Mouse (Mus musculus): ENCODE results near the gene Zfp710. TPM values are rescaled to one million over a fixed set of nuclear protein-coding genes. Genes with fewer than 3 reads are reported as not detected.

Gene Zfp710
- polyA plus RNA-seq, 2 experiments, result 15.0 to 24.7 TPM

- no peak overlapping the region for H3K4me2 ChIP-seq (replicated peaks; ENCODE audit: low read depth, low read length, severe bottlenecking)
- WGBS, result 52% methylated on average over 5 of the region's 5 CpGs
- no peak for TF ChIP-seq POLR2A (IDR thresholded peaks at IDR 0.05; ENCODE audit: borderline replicate concordance, extremely low read depth, insufficient read depth, insufficient read length)
- H3K4me1 ChIP-seq (ENCODE audit: control insufficient read depth, insufficient read depth, low read length), result peaks cover 48% of the 10 kb centered on the region
- no peak overlapping the region for H3K4me3 ChIP-seq (replicated peaks; ENCODE audit: low read length)
- H3K27ac ChIP-seq (replicated peaks; ENCODE audit: low read depth, low read length), result no peak overlapping the region
- ATAC-seq (ENCODE audit: low FRiP score, low read depth) (no peak), DNase-seq (ENCODE audit: low spot score) (no peak)
- no peaks in the 10 kb centered on the region for H3K27me3 ChIP-seq (ENCODE audit: control insufficient read depth, insufficient read depth, low read length)
- no peak overlapping the region for H3K9ac ChIP-seq (ENCODE audit: low read depth, low read length, severe bottlenecking)
- H3K36me3 ChIP-seq (ENCODE audit: control insufficient read depth, insufficient read depth, low read length), result no peaks in the 10 kb centered on the region
- no peaks in the 10 kb centered on the region for H3K9me3 ChIP-seq (ENCODE audit: control insufficient read depth, low read length)
Observed at GRCm38 (mm10) chr7:80074921-80075441, 50.4 kb downstream of the Zfp710 start.

GRCm38 (mm10) chr7:80075946-80076583 is 51.5 kb downstream of the Zfp710 start:
- H3K9ac ChIP-seq (ENCODE audit: low read depth, low read length, severe bottlenecking), result no peak overlapping the region
- H3K9me3 ChIP-seq (ENCODE audit: control insufficient read depth, low read length), result no peaks in the 10 kb centered on the region
- H3K36me3 ChIP-seq (ENCODE audit: control insufficient read depth, insufficient read depth, low read length), result peaks cover 3% of the 10 kb centered on the region; the same call in 1 of the 2 replicates
- H3K4me2 ChIP-seq (replicated peaks; ENCODE audit: low read depth, low read length, severe bottlenecking), result no peak overlapping the region
- 21% methylated on average over 4 of the region's 4 CpGs for WGBS
- peaks cover 45% of the 10 kb centered on the region for H3K4me1 ChIP-seq (ENCODE audit: control insufficient read depth, insufficient read depth, low read length)
- ATAC-seq (ENCODE audit: low FRiP score, low read depth) (no peak), DNase-seq (ENCODE audit: low spot score) (no peak)
- no peak overlapping the region for H3K27ac ChIP-seq (replicated peaks; ENCODE audit: low read depth, low read length)
- no peak for TF ChIP-seq POLR2A (IDR thresholded peaks at IDR 0.05; ENCODE audit: borderline replicate concordance, extremely low read depth, insufficient read depth, insufficient read length)
- H3K4me3 ChIP-seq (replicated peaks; ENCODE audit: low read length), result no peak overlapping the region
- H3K27me3 ChIP-seq (ENCODE audit: control insufficient read depth, insufficient read depth, low read length), result no peaks in the 10 kb centered on the region

- 57% methylated on average over 6 of the region's 6 CpGs for WGBS
- Histone ChIP-seq H3K4me1 (ENCODE audit: control insufficient read depth, insufficient read depth, low read length) (peaks cover 45% of the 10 kb centered on the region), H3K27ac (replicated peaks; ENCODE audit: low read depth, low read length) (no peak overlapping the region), H3K9me3 (ENCODE audit: control insufficient read depth, low read length) (no peaks in the 10 kb centered on the region), H3K4me2 (replicated peaks; ENCODE audit: low read depth, low read length, severe bottlenecking) (no peak overlapping the region), H3K36me3 (ENCODE audit: control insufficient read depth, insufficient read depth, low read length) (peaks cover 13% of the 10 kb centered on the region), H3K9ac (ENCODE audit: low read depth, low read length, severe bottlenecking) (no peak overlapping the region), H3K4me3 (replicated peaks; ENCODE audit: low read length) (no peak overlapping the region), H3K27me3 (ENCODE audit: control insufficient read depth, insufficient read depth, low read length) (no peaks in the 10 kb centered on the region)
- no peak for TF ChIP-seq POLR2A (IDR thresholded peaks at IDR 0.05; ENCODE audit: borderline replicate concordance, extremely low read depth, insufficient read depth, insufficient read length)
- no peak for ATAC-seq (ENCODE audit: low FRiP score, low read depth)
- DNase-seq (ENCODE audit: low spot score), result no peak
Observed at GRCm38 (mm10) chr7:80076961-80077716, 52.5 kb downstream of the Zfp710 start.

- TF ChIP-seq POLR2A (IDR thresholded peaks at IDR 0.05; ENCODE audit: borderline replicate concordance, extremely low read depth, insufficient read depth, insufficient read length), result no peak
- Histone ChIP-seq H3K9me3 (ENCODE audit: control insufficient read depth, low read length) (no peaks in the 10 kb centered on the region), H3K9ac (ENCODE audit: low read depth, low read length, severe bottlenecking) (no peak overlapping the region), H3K4me2 (replicated peaks; ENCODE audit: low read depth, low read length, severe bottlenecking) (no peak overlapping the region), H3K4me3 (replicated peaks; ENCODE audit: low read length) (no peak overlapping the region), H3K27me3 (ENCODE audit: control insufficient read depth, insufficient read depth, low read length) (no peaks in the 10 kb centered on the region), H3K4me1 (ENCODE audit: control insufficient read depth, insufficient read depth, low read length) (peaks cover 45% of the 10 kb centered on the region), H3K27ac (replicated peaks; ENCODE audit: low read depth, low read length) (no peak overlapping the region), H3K36me3 (ENCODE audit: control insufficient read depth, insufficient read depth, low read length) (peaks cover 20% of the 10 kb centered on the region)
- WGBS, result 74% methylated on average over 9 of the region's 9 CpGs
- ATAC-seq (ENCODE audit: low FRiP score, low read depth) (no peak), DNase-seq (ENCODE audit: low spot score) (no peak)
Observed at GRCm38 (mm10) chr7:80077801-80078200, 53.2 kb downstream of the Zfp710 start.

- 21% methylated on average over 14 of the region's 14 CpGs for WGBS
- TF ChIP-seq POLR2A (IDR thresholded peaks at IDR 0.05; ENCODE audit: borderline replicate concordance, extremely low read depth, insufficient read depth, insufficient read length), result no peak
- Histone ChIP-seq H3K27ac (replicated peaks; ENCODE audit: low read depth, low read length) (peak overlapping the region; percentile 33), H3K4me1 (ENCODE audit: control insufficient read depth, insufficient read depth, low read length) (peaks cover 45% of the 10 kb centered on the region), H3K4me2 (replicated peaks; ENCODE audit: low read depth, low read length, severe bottlenecking) (no peak overlapping the region; the same call in 1 of the 2 replicates), H3K4me3 (replicated peaks; ENCODE audit: low read length) (no peak overlapping the region), H3K9ac (ENCODE audit: low read depth, low read length, severe bottlenecking) (no peak overlapping the region), H3K36me3 (ENCODE audit: control insufficient read depth, insufficient read depth, low read length) (peaks cover 29% of the 10 kb centered on the region), H3K27me3 (ENCODE audit: control insufficient read depth, insufficient read depth, low read length) (no peaks in the 10 kb centered on the region), H3K9me3 (ENCODE audit: control insufficient read depth, low read length) (no peaks in the 10 kb centered on the region)
- DNase-seq (ENCODE audit: low spot score) (peak; percentile 36), ATAC-seq (ENCODE audit: low FRiP score, low read depth) (peak; percentile 60)
Observed at GRCm38 (mm10) chr7:80078792-80079301, 54.2 kb downstream of the Zfp710 start.
